Mouse (Mus musculus) stomach, postnatal 0 days (tissue): Measurements from ENCODE around the gene Gm42669. TPM values are rescaled to one million over a fixed set of nuclear protein-coding genes. Genes with fewer than 3 reads are reported as not detected.

Experiments used
- ATAC-seq: fragments of 200-750 bp; cut with Nextera tagmentation; 2 replicates; pipeline ENCODE4 v1.8.0; 2017; ENCODE audit not compliant: low FRiP score, low TSS enrichment
- DNase-seq: peaks from one replicate; pipeline ENCODE4 v3.0.0-alpha.2; 2016; ENCODE audit warnings: low spot score
- H3K27ac ChIP-seq: fragments of 300-500 bp; sonication (generic); replicated peaks from 2 replicates; pipeline ENCODE4 v1.5.1; 2014; ENCODE audit warnings: mild to moderate bottlenecking, control low read depth
- H3K27me3 ChIP-seq: fragments of 300-500 bp; sonication (generic); 2 replicates; pipeline ENCODE4 v1.6.1; 2014; ENCODE audit warnings: low read length; ENCODE audit not compliant: control insufficient read depth, insufficient read depth
- H3K36me3 ChIP-seq: fragments of 300-500 bp; sonication (generic); 2 replicates; pipeline ENCODE4 v1.6.1; 2014; ENCODE audit warnings: low read length, mixed read lengths; ENCODE audit not compliant: control insufficient read depth, insufficient read depth
- H3K4me1 ChIP-seq: fragments of 300-500 bp; sonication (generic); replicated peaks from 2 replicates; pipeline ENCODE4 v1.6.1; 2014; ENCODE audit warnings: antibody characterized with exemption; ENCODE audit not compliant: control insufficient read depth, insufficient read depth
- H3K4me2 ChIP-seq: fragments of 300-500 bp; sonication (generic); replicated peaks from 2 replicates; pipeline ENCODE4 v1.6.1; 2014; ENCODE audit warnings: low read depth, mild to moderate bottlenecking, control low read depth, moderate library complexity
- H3K4me3 ChIP-seq: fragments of 300-500 bp; sonication (generic); 2 replicates; pipeline ENCODE4 v1.5.1; 2014; ENCODE audit warnings: low read depth, low read length, control low read depth
- H3K9ac ChIP-seq: fragments of 300-500 bp; sonication (generic); 2 replicates; pipeline ENCODE4 v1.6.1; 2014; ENCODE audit warnings: mild to moderate bottlenecking, low read length, control low read depth, mixed read lengths
- H3K9me3 ChIP-seq: fragments of 300-500 bp; sonication (generic); 2 replicates; pipeline ENCODE4 v1.6.1; 2016; ENCODE audit warnings: low read length; ENCODE audit not compliant: control insufficient read depth
- CTCF ChIP-seq: IDR thresholded peaks from 2 replicates; pipeline ENCODE4 v1.5.1; 2016; ENCODE audit warnings: antibody characterized with exemption, low read depth, mild to moderate bottlenecking, moderate library complexity
- EP300 ChIP-seq: optimal IDR thresholded peaks from 2 replicates; pipeline ENCODE3; 2016; ENCODE audit warnings: antibody characterized with exemption
- WGBS: fragments of 180-500 bp; shearing (Covaris S2); extraction: QIAGEN DNeasy Blood & Tissue Kit; methylation state at CpG from one replicate; pipeline ENCODE4 v1.1.7; 2014; 5-methylcytosine and 5-hydroxymethylcytosine counted together
- polyA plus RNA-seq: library from polyadenylated mRNA; unstranded; fragments of >200 nt; fragmentation: Nextera tagmentation; extraction: Ambion mirVana; gene quantifications from 2 replicates; pipeline ENCODE4 v1.2.1, GENCODE M21; 2015

Gene Gm42669
- polyA plus RNA-seq, 1 experiment from 2014 or later = 0.13 TPM

- ATAC-seq (no peak), DNase-seq (no peak)
- H3K27ac ChIP-seq = no peak overlapping the region
- no peak overlapping the region for H3K4me2 ChIP-seq
- TF ChIP-seq EP300 (no peak), CTCF (no peak)
- H3K9me3 ChIP-seq = no peaks in the 10 kb centered on the region
- H3K9ac ChIP-seq = no peak overlapping the region
- H3K36me3 ChIP-seq = no peaks in the 10 kb centered on the region
- no peaks in the 10 kb centered on the region for H3K4me1 ChIP-seq
- 77% methylated on average over 3 of the region's 3 CpGs for WGBS
- H3K4me3 ChIP-seq = no peak overlapping the region
- no peaks in the 10 kb centered on the region for H3K27me3 ChIP-seq
Observed at GRCm38 (mm10) chr5:107548444-107548843, 41.0 kb downstream of the Gm42669 start.

GRCm38 (mm10) chr5:107554336-107554735, 46.9 kb downstream of the Gm42669 start:
- Histone ChIP-seq H3K4me2 (no peak overlapping the region), H3K4me3 (no peak overlapping the region), H3K4me1 (no peaks in the 10 kb centered on the region), H3K36me3 (0 out of 2 replicates have a peak, but pooled peaks cover 5% of the 10 kb centered on the region), H3K9ac (no peak overlapping the region), H3K27me3 (no peaks in the 10 kb centered on the region), H3K9me3 (no peaks in the 10 kb centered on the region), H3K27ac (no peak overlapping the region)
- DNase-seq = no peak
- TF ChIP-seq CTCF (no peak), EP300 (no peak)
- ATAC-seq = no peak
- WGBS = 62% methylated on average over 5 of the region's 5 CpGs

- H3K27ac ChIP-seq = no peak overlapping the region
- H3K4me2 ChIP-seq = no peak overlapping the region
- ATAC-seq (no peak), DNase-seq (no peak)
- no peaks in the 10 kb centered on the region for H3K9me3 ChIP-seq
- TF ChIP-seq EP300 (no peak), CTCF (no peak)
- H3K36me3 ChIP-seq = peaks cover 7% of the 10 kb centered on the region; the same call in 1 of the 2 replicates
- 50% methylated on average over 3 of the region's 3 CpGs for WGBS
- no peak overlapping the region for H3K9ac ChIP-seq
- H3K27me3 ChIP-seq = no peaks in the 10 kb centered on the region
- H3K4me3 ChIP-seq = no peak overlapping the region
- no peaks in the 10 kb centered on the region for H3K4me1 ChIP-seq
Observed at GRCm38 (mm10) chr5:107556969-107557368, 49.5 kb downstream of the Gm42669 start.

- ATAC-seq = no peak
- 97% methylated on average over 9 of the region's 9 CpGs for WGBS
- no peaks in the 10 kb centered on the region for H3K9me3 ChIP-seq
Observed at GRCm38 (mm10) chr5:107569148-107569547, 61.7 kb downstream of the Gm42669 start.

GRCm38 (mm10) chr5:107597301-107598077, 90.1 kb downstream of the Gm42669 start, which contains the start of the genes Rpap2 and Glmn:
Rpap2 (plus strand) TSS chr5:107597373.
Glmn (minus strand) TSS chr5:107597888.
- Histone ChIP-seq H3K36me3 (no peaks in the 10 kb centered on the region), H3K4me3 (peak within 1 kb of the TSS; percentile 69), H3K4me2 (peak within 1 kb of the TSS; percentile 64), H3K9me3 (no peaks in the 10 kb centered on the region), H3K27ac (peak within 1 kb of the TSS; percentile 86), H3K27me3 (no peaks in the 10 kb centered on the region), H3K9ac (peak within 1 kb of the TSS; percentile 79), H3K4me1 (no peaks in the 10 kb centered on the region)
- WGBS = under 1% methylated on average over 30 of the region's 64 CpGs
- DNase-seq (peak; percentile 93), ATAC-seq (peak; percentile 97)
- no peak for TF ChIP-seq EP300
- peak; percentile 13; the same call in 1 of the 2 replicates for TF ChIP-seq CTCF

More at GRCm38 (mm10) chr5:107569148-107569547, 61.7 kb downstream of the Gm42669 start:
- no peak overlapping the region for H3K9ac ChIP-seq
- no peak overlapping the region for H3K4me3 ChIP-seq
- H3K36me3 ChIP-seq = peaks cover 13% of the 10 kb centered on the region; the same call in 1 of the 2 replicates
- H3K4me2 ChIP-seq = no peak overlapping the region
- no peak overlapping the region for H3K27ac ChIP-seq
- no peak for DNase-seq
- no peaks in the 10 kb centered on the region for H3K27me3 ChIP-seq
- no peaks in the 10 kb centered on the region for H3K4me1 ChIP-seq
- TF ChIP-seq EP300 (no peak), CTCF (no peak)

GRCm38 (mm10) chr5:107598380-107598779, 91.0 kb downstream of the Gm42669 start:
- Histone ChIP-seq H3K27ac (no peak overlapping the region; the same call in 1 of the 2 replicates), H3K4me3 (peak overlapping the region; percentile 69), H3K9ac (no peak overlapping the region; the same call in none of the 2 replicates), H3K27me3 (no peaks in the 10 kb centered on the region), H3K9me3 (no peaks in the 10 kb centered on the region), H3K4me2 (peak overlapping the region; percentile 64), H3K36me3 (peaks cover 5% of the 10 kb centered on the region; the same call in 1 of the 2 replicates), H3K4me1 (no peaks in the 10 kb centered on the region)
- no peak for TF ChIP-seq CTCF
- no peak for DNase-seq
- no peak for ATAC-seq
- 34% methylated on average over 4 of the region's 4 CpGs for WGBS
